Mouse (Mus musculus) CD4-positive, CD25-positive, alpha-beta regulatory T cell (primary cell): ENCODE measurements around the gene Usp19. TPM values are rescaled to one million over a fixed set of nuclear protein-coding genes. Genes with fewer than 3 reads are reported as not detected.

ENCODE experiments used
- polyA plus RNA-seq: library from polyadenylated mRNA; unstranded; fragments of 100-300 nt; shearing (Covaris generic); gene quantifications from one replicate; pipeline ENCODE4 v1.2.1, GENCODE M21; 2017

Gene Usp19
- polyA plus RNA-seq = 133 TPM

DNA sequence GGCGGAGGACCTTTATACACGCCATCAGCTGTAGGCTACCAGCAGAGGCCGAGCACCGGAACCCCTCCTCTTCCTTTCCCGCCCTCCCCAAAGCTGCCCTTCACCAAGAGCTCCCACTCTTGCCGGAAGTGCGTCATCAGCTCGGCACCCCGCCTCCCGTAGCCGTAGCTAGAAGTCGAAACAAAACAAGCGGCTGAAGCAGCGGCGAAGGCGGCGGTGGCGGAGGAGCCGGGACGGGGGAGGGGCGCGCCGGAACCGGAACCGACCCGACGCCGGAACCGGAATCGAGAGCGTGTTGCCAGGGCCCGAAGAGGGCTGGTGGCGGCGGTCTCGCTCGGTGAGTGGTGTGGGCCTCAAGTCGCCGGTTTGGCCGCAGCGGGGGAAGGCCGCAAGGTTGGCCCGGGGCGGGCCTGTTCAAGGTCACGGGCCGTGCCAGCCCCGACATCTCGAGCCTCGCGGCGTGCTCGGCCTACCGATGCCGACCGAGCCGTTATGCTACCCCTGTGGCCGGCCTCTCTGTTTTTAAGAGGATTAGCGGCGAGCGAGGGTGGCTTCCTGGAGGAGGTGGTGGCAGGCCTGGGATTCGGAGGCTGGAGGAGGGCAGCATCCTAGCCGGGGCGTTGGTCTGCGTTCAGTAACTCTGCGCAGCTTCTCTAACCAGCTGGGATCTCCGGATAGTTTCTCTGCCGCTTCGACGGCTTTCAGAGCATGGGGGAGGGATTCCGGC is at the start of gene Usp19:
Gene Usp19 (plus strand): TSS at position 44 of the 727 bp plus-strand sequence.

DNA sequence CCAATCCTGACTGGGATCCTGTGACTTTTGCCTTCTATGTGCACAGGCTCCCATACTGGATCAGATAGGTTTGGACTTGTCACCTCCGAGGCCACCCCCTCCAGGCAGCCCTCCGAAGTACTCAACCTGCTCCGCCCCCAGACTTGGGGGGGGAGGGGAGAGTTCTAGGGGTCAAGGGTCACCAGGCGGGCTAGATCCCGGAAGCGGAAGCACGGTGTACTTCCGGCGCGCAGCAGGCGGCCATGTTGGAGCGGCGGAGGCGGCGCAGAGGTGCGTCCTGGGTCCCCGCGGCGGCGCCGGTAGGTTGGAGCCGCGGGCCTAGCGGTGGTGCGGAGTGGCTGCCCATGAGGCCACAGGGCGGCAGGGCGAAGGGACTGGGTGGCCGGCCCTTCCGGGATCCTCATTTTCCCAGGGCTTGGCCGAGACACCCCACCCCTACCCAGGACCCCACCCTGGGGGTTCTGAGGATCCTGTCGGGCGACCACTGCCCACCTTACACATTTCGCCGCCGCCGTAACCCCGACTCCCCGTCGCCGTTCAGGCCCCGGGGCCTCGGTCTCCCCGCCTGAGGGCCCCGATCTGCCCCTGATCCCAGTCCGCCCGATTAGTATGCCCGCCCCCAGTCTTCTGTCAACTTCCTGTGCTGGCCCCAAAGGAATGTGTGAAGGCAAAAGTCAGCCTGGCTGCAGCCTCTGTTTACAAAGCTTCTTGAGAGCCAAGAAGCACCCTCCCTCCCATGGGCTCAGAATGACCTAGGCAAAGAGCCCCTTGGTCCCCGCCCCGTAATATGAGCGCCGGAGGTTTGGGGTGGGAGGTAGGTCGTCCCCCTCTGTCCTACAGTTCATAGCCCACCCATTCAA is 29.9 kb upstream of the Usp19 start, which contains the start of gene Ccdc71:
Gene Ccdc71 (plus strand): TSS at position 209 of the 860 bp plus-strand sequence.

DNA sequence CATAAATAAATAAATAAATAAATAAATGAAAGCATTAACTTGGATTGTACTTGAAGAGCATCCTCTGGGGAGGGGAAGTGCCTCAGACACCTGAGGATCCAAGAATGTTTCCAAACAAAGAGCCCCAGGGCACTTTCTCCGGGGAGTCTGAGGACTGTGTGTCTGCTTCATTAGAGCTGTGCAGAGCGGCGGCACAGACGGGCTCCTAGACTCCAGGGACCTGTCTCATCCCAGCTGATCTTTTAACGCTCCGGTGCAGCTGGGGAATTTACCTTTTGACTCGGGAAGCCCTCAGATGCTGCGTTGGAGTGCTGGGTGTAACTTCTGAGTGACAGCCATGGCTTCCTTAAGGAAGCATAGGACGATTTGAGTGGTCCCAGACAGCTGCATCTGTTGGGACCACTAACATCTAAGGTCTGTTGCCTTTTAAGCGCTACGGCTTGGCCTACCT is 29.2 kb upstream of the Usp19 start, which contains the start of gene Klhdc8b:
Gene Klhdc8b (minus strand): TSS at position 401 of the 451 bp plus-strand sequence.

DNA sequence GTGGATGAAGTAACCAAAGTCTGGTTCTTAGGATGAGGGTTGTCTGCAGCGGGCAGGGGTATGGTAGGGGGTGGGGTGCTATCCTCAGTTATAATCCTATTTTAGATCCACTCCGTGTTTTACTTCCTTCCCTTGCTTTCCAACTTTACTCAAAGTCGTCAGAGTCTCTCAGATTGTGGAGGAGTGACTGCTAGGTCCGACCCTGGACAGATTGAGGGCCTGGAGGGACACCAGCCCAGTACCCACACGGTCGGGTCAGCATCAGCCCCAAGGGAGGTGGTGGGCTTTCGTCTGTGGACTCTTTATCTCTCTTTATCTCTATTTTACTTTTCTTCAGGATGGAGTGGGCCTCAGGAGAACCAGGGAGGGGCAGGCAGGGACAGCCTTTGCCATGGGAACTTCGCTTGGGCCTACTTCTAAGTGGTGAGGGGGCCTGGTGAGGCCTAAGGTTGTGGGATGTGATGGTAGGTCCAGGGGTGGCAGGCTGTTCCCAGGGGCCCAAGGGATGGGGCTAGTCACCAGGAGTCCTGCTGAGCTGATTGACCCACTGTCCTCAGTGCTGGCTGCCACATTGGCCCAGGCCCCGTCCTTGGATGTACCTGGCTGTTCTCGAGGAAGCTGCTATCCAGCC is 10.6 kb upstream of the Usp19 start, which contains the start of gene Lamb2:
Gene Lamb2 (plus strand): TSS at position 16 of the 631 bp plus-strand sequence.

DNA sequence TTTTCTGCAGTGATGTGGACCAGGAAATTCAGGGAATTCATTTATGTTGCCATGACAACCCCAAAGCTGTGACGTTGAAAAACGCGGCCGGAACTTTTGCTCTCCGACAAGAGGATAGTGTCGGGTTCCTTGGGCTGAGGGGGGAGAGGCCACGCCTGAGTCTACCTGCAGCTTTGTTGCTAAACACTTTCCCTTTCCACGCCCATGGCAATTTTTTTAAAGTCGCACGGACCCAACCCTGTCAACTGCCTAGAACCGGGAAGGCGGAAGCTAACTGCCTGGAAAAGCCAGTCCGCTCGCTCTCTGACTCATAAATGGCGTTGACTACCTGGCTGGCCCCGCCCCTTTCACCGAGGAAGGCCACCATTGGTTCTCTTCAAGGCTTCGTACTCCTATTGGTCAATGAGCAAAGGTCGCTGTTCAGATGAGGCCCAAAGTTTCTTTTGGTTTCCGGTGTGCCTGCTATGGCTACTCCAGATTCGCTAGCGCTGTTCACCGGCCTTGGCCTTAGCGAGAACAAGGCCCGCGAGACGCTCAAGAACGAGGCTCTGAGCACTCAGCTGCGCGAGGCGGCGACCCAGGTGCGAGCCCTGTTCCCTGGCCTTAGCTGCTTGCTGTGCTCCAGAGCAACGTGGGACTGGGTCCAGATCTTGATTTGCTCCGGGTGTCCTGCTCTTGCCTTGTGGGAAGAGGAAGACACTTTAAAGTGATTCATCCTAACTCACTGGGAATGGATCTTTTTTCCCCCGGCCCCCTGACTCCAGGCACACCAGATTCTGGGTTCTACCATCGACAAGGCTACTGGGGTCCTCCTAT is 17.4 kb downstream of the Usp19 start, which contains the start of gene Qars:
Gene Qars (plus strand): TSS at position 88 of the 816 bp plus-strand sequence.

DNA sequence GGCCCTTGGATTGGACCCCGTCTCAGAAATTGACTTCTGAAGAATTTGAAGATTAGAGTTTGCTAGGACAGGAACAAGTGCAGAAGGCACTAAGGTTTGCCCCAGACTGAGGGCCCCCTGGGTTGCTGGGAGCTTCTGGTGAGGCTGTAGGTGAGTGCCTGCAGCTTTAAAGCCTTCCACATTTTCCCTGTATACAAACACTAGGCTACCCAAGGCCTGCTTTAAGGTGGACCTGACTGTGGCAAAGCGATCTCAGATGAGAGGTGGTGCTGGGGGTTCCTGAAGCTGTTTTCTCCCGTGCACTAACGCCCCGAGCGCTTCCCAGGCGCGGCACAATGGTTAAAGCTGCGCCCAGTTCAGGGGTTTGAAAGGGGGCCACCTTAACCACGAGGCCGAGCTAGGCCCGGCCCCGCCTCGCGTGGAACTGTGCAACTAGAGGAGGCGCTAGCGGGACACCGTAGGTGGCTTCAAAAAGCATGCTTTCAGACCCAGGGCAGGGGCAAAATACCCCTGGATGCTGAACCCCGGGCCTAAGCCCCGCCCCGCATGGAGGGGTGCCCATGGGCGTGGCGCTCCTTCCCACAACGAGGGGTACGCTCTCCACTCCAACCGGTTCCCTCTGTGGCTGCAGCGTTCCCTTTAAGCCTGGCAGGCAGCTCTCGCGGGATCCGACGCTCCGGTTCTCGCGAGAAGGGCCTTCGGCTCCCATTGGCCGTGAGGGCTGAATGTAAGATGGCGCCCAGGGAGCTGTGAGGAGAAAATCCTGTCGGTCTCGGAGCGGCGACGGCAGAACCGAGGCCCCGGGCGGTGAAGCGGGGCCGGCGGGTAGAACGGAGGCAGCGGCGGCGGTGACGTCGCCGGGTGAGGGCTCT is 26.2 kb downstream of the Usp19 start, which contains the start of gene Qrich1:
Gene Qrich1 (plus strand): TSS at position 427 of the 872 bp plus-strand sequence.

Other genes with a start within 250 kb of the Usp19 start
- gene Dag1, start 226.6 kb upstream of the Usp19 start, polyA plus RNA-seq = 21.4 TPM
- 2.1 TPM for gene Nicn1, start 200.2 kb upstream of the Usp19 start, polyA plus RNA-seq
- 0.48 TPM for gene Amt, start 193.7 kb upstream of the Usp19 start, polyA plus RNA-seq
- gene Rhoa, start 184.5 kb upstream of the Usp19 start, polyA plus RNA-seq = 433 TPM
- 24.7 TPM for gene Tcta, start 184.4 kb upstream of the Usp19 start, polyA plus RNA-seq
- gene Gpx1, start 151.7 kb upstream of the Usp19 start, polyA plus RNA-seq = 563 TPM
- 145 TPM for gene Usp4, start 142.7 kb upstream of the Usp19 start, polyA plus RNA-seq
- gene 1700102P08Rik, start 97.8 kb upstream of the Usp19 start, polyA plus RNA-seq = 2.2 TPM
- gene Ccdc36, start 62.1 kb upstream of the Usp19 start, polyA plus RNA-seq = 0.08 TPM
- gene BC048562, start 54.1 kb upstream of the Usp19 start, polyA plus RNA-seq = not detected
- 45.2 TPM for gene Ccdc71, start 30.1 kb upstream of the Usp19 start, polyA plus RNA-seq
- gene Klhdc8b, start 29.0 kb upstream of the Usp19 start, polyA plus RNA-seq = 10.2 TPM
- 0.48 TPM for gene Lamb2, start 10.9 kb upstream of the Usp19 start, polyA plus RNA-seq
- gene Qars, start 17.1 kb downstream of the Usp19 start, polyA plus RNA-seq = 92.7 TPM
- 159 TPM for gene Qrich1, start 26.2 kb downstream of the Usp19 start, polyA plus RNA-seq
- gene Impdh2, start 69.7 kb downstream of the Usp19 start, polyA plus RNA-seq = 85.3 TPM
- 69.2 TPM for gene Ndufaf3, start 76.8 kb downstream of the Usp19 start, polyA plus RNA-seq
- gene Dalrd3, start 79.3 kb downstream of the Usp19 start, polyA plus RNA-seq = 122 TPM
- gene Wdr6, start 88.1 kb downstream of the Usp19 start, polyA plus RNA-seq = 84.4 TPM
- 16.1 TPM for gene P4htm, start 107.1 kb downstream of the Usp19 start, polyA plus RNA-seq
- gene Arih2, start 158.8 kb downstream of the Usp19 start, polyA plus RNA-seq = 91.3 TPM
- 53.7 TPM for gene Slc25a20, start 171.5 kb downstream of the Usp19 start, polyA plus RNA-seq
- 11.2 TPM for gene Prkar2a, start 198.7 kb downstream of the Usp19 start, polyA plus RNA-seq